Mouse (Mus musculus) splenic B cell, adult 2 months (primary cell): Measurements from ENCODE around the gene Cyp39a1.

Source experiments
- DNase-seq: peaks from one replicate; pipeline ENCODE4 v3.0.0-alpha.2; 2011; ENCODE audit warnings: low read depth, low spot score
- H3K27me3 ChIP-seq: 2 replicates; pipeline ENCODE4 v1.6.1; 2012; ENCODE audit warnings: mild to moderate bottlenecking, low read length, moderate library complexity, mixed read lengths; ENCODE audit not compliant: control insufficient read depth, poor library complexity, insufficient read depth, severe bottlenecking
- H3K36me3 ChIP-seq: 2 replicates; pipeline ENCODE4 v1.6.1; 2012; ENCODE audit warnings: mild to moderate bottlenecking, low read length, moderate library complexity, mixed read lengths; ENCODE audit not compliant: control insufficient read depth, poor library complexity, insufficient read depth, severe bottlenecking

Gene Cyp39a1

GRCm38 (mm10) chr17:43667290-43667843, at the start of gene Cyp39a1:
TSS of gene Cyp39a1 (plus strand) at chr17:43667425.
- DNase-seq = no peak
- H3K36me3 ChIP-seq = no peaks in the 10 kb centered on the region
- no peaks in the 10 kb centered on the region; the same call in 1 of the 2 replicates for H3K27me3 ChIP-seq

GRCm38 (mm10) chr17:43619156-43619555, 48.1 kb upstream of the Cyp39a1 start:
- Histone ChIP-seq H3K27me3 (no peaks in the 10 kb centered on the region), H3K36me3 (no peaks in the 10 kb centered on the region)
- DNase-seq = no peak

- DNase-seq = no peak
- no peaks in the 10 kb centered on the region for H3K27me3 ChIP-seq
- H3K36me3 ChIP-seq = no peaks in the 10 kb centered on the region
These were observed 45.1 kb upstream of the Cyp39a1 start for GRCm38 (mm10) chr17:43622076-43622475.

- Histone ChIP-seq H3K36me3 (no peaks in the 10 kb centered on the region), H3K27me3 (no peaks in the 10 kb centered on the region)
- DNase-seq = no peak
These were observed 39.0 kb upstream of the Cyp39a1 start for GRCm38 (mm10) chr17:43628246-43628645.

- no peaks in the 10 kb centered on the region for H3K27me3 ChIP-seq
These were observed 38.2 kb upstream of the Cyp39a1 start for GRCm38 (mm10) chr17:43629026-43629495.

GRCm38 (mm10) chr17:43629496-43630426, 37.5 kb upstream of the Cyp39a1 start, which contains the start of gene Tdrd6:
TSS of gene Tdrd6 (minus strand) at chr17:43630299.
- no peaks in the 10 kb centered on the region for H3K36me3 ChIP-seq
- H3K27me3 ChIP-seq = no peaks in the 10 kb centered on the region
- no peak for DNase-seq

More at GRCm38 (mm10) chr17:43629026-43629495, 38.2 kb upstream of the Cyp39a1 start:
- H3K36me3 ChIP-seq = no peaks in the 10 kb centered on the region
- DNase-seq = no peak

GRCm38 (mm10) chr17:43630427-43630760, 36.8 kb upstream of the Cyp39a1 start:
- H3K27me3 ChIP-seq = no peaks in the 10 kb centered on the region
- DNase-seq = no peak
- H3K36me3 ChIP-seq = no peaks in the 10 kb centered on the region

GRCm38 (mm10) chr17:43637146-43637545, 30.1 kb upstream of the Cyp39a1 start:
- DNase-seq = no peak
- H3K36me3 ChIP-seq = no peaks in the 10 kb centered on the region

GRCm38 (mm10) chr17:43640825-43641224, 26.4 kb upstream of the Cyp39a1 start:
- DNase-seq = no peak
- Histone ChIP-seq H3K36me3 (no peaks in the 10 kb centered on the region), H3K27me3 (no peaks in the 10 kb centered on the region)

More at GRCm38 (mm10) chr17:43637146-43637545, 30.1 kb upstream of the Cyp39a1 start:
- H3K27me3 ChIP-seq = no peaks in the 10 kb centered on the region

- no peak for DNase-seq
- Histone ChIP-seq H3K27me3 (no peaks in the 10 kb centered on the region), H3K36me3 (no peaks in the 10 kb centered on the region)
These were observed 24.0 kb upstream of the Cyp39a1 start for GRCm38 (mm10) chr17:43643191-43643590.

GRCm38 (mm10) chr17:43644375-43644774, 22.9 kb upstream of the Cyp39a1 start:
- no peak for DNase-seq
- Histone ChIP-seq H3K36me3 (no peaks in the 10 kb centered on the region), H3K27me3 (no peaks in the 10 kb centered on the region)

GRCm38 (mm10) chr17:43645136-43645535, 22.1 kb upstream of the Cyp39a1 start:
- Histone ChIP-seq H3K36me3 (no peaks in the 10 kb centered on the region), H3K27me3 (no peaks in the 10 kb centered on the region)
- DNase-seq = no peak

GRCm38 (mm10) chr17:43646925-43647324, 20.3 kb upstream of the Cyp39a1 start:
- Histone ChIP-seq H3K36me3 (no peaks in the 10 kb centered on the region), H3K27me3 (no peaks in the 10 kb centered on the region)
- DNase-seq = no peak

- DNase-seq = peak; percentile 56
- H3K27me3 ChIP-seq = no peaks in the 10 kb centered on the region
- no peaks in the 10 kb centered on the region for H3K36me3 ChIP-seq
These were observed 17.4 kb upstream of the Cyp39a1 start for GRCm38 (mm10) chr17:43649641-43650436.
